ENCODE assay signal across 10 mouse cellular contexts in genomic region chr8:126567674-126568073, GRCm38 (mm10). TPM values are rescaled to one million over a fixed set of nuclear protein-coding genes. Genes with fewer than 3 reads are reported as not detected.
DNase-seq lines count a peak whose midpoint lies in the region; ATAC-seq and TF ChIP-seq lines count a peak whose summit lies in the region.
"Had no signal": no experiment of that assay in that cellular context is flagged by ENCODE, and none has a peak within 500 bp of the region (broad histone marks: within the 10 kb centered on the region; RNA-seq: fewer than 3 reads in every experiment).

No protein-coding gene starts in this region.

- H3K36me3 ChIP-seq in heart, postnatal 0 days (replicated peaks; ENCODE audit: control insufficient read depth, insufficient read depth, low read length), result no peaks in the 10 kb centered on the region
- no peaks in the 10 kb centered on the region for H3K36me3 ChIP-seq in stomach, embryonic 16.5 days (ENCODE audit: control insufficient read depth, insufficient read depth, low read length)

- H3K4me3 ChIP-seq in heart, postnatal 0 days (ENCODE audit: low read depth, low read length), result no peak overlapping the region
- H3K4me3 ChIP-seq in stomach, embryonic 16.5 days (replicated peaks; ENCODE audit: low read length), result no peak overlapping the region
- H3K4me3 ChIP-seq: megakaryocyte, embryonic 14.5 days had no signal

- H3K27ac ChIP-seq in heart, postnatal 0 days (ENCODE audit: low read depth), result peak overlapping the region; percentile 91
- H3K27ac ChIP-seq in stomach, embryonic 16.5 days (ENCODE audit: low read length), result peak overlapping the region; percentile 89

- H3K4me2 ChIP-seq in heart, postnatal 0 days (ENCODE audit: low read depth, low read length), result peak overlapping the region; percentile 52; the same call in 1 of the 2 replicates
- no peak overlapping the region for H3K4me2 ChIP-seq in stomach, embryonic 16.5 days (ENCODE audit: low read depth, low read length)

- peak; percentile 97 for DNase-seq in heart, adult 11 months
- no peak for DNase-seq in heart, postnatal 25 days (ENCODE audit: low spot score)
- peak; percentile 16 for DNase-seq in thymus, postnatal 4 days
- no peak for DNase-seq in thymus, postnatal 14 days
- peak; percentile 51 for DNase-seq in heart, postnatal 0 days (ENCODE audit: low spot score)
- no peak for DNase-seq in frontal cortex, postnatal 36 days (ENCODE audit: low spot score in 2 of 2)
- DNase-seq: right cerebral cortex, postnatal 25 days had no signal

- ATAC-seq in heart, postnatal 0 days (ENCODE audit: insufficient read depth, low read depth), result 0 out of 2 replicates have a peak, but pooled peaks have one; percentile 12
- ATAC-seq in stomach, embryonic 16.5 days (ENCODE audit: insufficient read depth, low FRiP score), result no peak
- no peak for ATAC-seq in inflammation-experienced regulatory T-cells, adult 6 months

- WGBS in heart, postnatal 0 days, result 43% methylated on average over 2 of the region's 2 CpGs
- 74% methylated on average over 2 of the region's 2 CpGs for WGBS in stomach, embryonic 16.5 days

- peak overlapping the region; percentile 52; the same call in 1 of the 2 replicates for H3K9ac ChIP-seq in heart, postnatal 0 days (replicated peaks; ENCODE audit: low read depth, low read length)
- H3K9ac ChIP-seq in stomach, embryonic 16.5 days (ENCODE audit: low read length), result 0 out of 2 replicates have a peak overlapping the region, but pooled peaks have one; percentile 10

- H3K9me3 ChIP-seq in heart, postnatal 0 days (replicated peaks; ENCODE audit: control insufficient read depth, low read length), result no peaks in the 10 kb centered on the region
- no peaks in the 10 kb centered on the region for H3K9me3 ChIP-seq in stomach, embryonic 16.5 days (replicated peaks; ENCODE audit: control insufficient read depth, low read length)
- H3K9me3 ChIP-seq: megakaryocyte, embryonic 14.5 days had no signal

- no peak for TF ChIP-seq EP300 in heart, postnatal 0 days (IDR thresholded peaks at IDR 0.05; ENCODE audit: low read depth)

- no peak for TF ChIP-seq CTCF in heart, postnatal 0 days (IDR thresholded peaks at IDR 0.05; ENCODE audit: low read depth)

- H3K27me3 ChIP-seq in heart, postnatal 0 days (ENCODE audit: control insufficient read depth, insufficient read depth, low read length), result no peaks in the 10 kb centered on the region
- H3K27me3 ChIP-seq in stomach, embryonic 16.5 days (ENCODE audit: control insufficient read depth, insufficient read depth, low read length), result no peaks in the 10 kb centered on the region
- H3K27me3 ChIP-seq: megakaryocyte, embryonic 14.5 days had no signal

- intact Hi-C loops in heart, postnatal 25 days (cut with DNase I), result loop anchor here (2.0 to 5.0 kb wide), 3 partner anchors 15 to 70 kb away; no protein-coding TSS in a partner anchor

- peaks cover 52% of the 10 kb centered on the region for H3K4me1 ChIP-seq in heart, postnatal 0 days (ENCODE audit: control insufficient read depth, insufficient read depth)
- peaks cover 28% of the 10 kb centered on the region for H3K4me1 ChIP-seq in stomach, embryonic 16.5 days (ENCODE audit: control insufficient read depth, insufficient read depth, low read length)

RNA-seq across cellular contexts. Expression of gene Irf2bp2, which starts 26.1 kb away (rescaled TPM):
- 10 to 100 TPM; 63.9 to 71.4 TPM for total RNA-seq in heart, postnatal 25 days (2021)
- total RNA-seq in heart, postnatal 0 days (2014; rRNA removed; ENCODE audit: low replicate concordance), result 132 and 175 TPM in 2 replicates
- polyA plus RNA-seq in heart, postnatal 0 days (2015; fragmentation: Nextera tagmentation; extraction: Ambion mirVana), result 9.6 and 9.8 TPM in 2 replicates
- 9.9 and 10.8 TPM in 2 replicates for polyA plus RNA-seq in stomach, embryonic 16.5 days (2015; fragmentation: Nextera tagmentation; extraction: Ambion mirVana)
- 10 to 100 TPM; 16.7 to 25.3 (median 24.5) TPM for polyA plus RNA-seq in inflammation-experienced regulatory T-cells, adult 6 months (2017; shearing (Covaris generic))

Comparison
In these comparisons a context has a peak if more than half of its experiments do, and no peak if none do; other contexts are left out.
1. DNase-seq: peak in heart, adult 11 months (single experiment), thymus, postnatal 4 days (single experiment) and heart, postnatal 0 days (single experiment); none in heart, postnatal 25 days (single experiment), thymus, postnatal 14 days (single experiment) and frontal cortex, postnatal 36 days (0 of 2).